Mouse (Mus musculus): ENCODE results near the gene Gpr75.

DNA sequence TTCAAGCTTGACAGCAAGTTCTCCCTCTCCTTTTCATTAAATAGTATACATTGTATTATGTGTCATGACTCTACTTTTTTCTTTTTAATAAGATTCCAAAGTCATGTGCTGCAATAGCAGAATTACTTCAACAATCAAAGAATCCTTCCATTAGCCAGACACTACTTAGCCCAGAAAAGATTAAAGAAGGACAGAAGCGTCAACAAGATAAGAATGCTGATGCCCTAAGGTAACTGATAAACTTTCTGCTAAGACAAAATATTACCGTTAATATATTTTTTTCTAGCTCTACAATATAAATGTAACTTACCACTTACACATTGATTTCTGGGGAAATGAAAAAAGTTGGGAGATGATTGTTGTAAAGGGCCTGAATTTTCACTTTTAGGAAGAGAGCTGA, 46.4 kb upstream of the Gpr75 start:
- TF ChIP-seq POLR2A (IDR thresholded peaks at IDR 0.05; ENCODE audit: insufficient read depth, low read length) (no peak), EP300 (IDR thresholded peaks at IDR 0.05; ENCODE audit: insufficient read depth, low read depth, low read length) (no peak)

All from ES-Bruce4 (cell line).